Mouse (Mus musculus): ENCODE measurements around the gene Bcam.
A peak's percentile ranks its signal among the peaks of the same experiment; 100 is the strongest.
"Not testable (repeated sequence)": the region's sequence is repeated elsewhere in the genome, so short reads cannot be mapped to it uniquely, and the experiment has no call there.

The Bcam gene

DNA sequence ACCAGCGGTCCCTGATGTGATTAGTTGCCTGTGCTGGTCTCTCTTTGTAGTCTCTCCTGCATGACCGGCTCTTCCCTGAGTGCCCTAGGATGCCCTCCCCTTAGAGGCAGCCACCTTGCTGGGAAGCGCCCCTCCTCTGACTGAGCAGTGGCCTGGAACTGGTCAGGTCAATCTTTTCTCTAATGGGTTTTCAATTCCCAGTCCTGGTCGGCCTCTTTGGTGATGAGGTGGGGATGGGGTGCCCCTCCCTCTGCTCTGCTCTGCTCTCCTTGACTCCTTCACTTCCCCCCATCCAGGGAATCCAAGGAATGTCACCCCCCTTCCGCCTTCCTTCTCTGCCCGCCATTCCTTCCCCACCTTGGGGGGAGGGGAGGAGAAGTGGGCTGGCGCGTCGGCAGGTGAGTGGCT is at the start of gene Bcam:
TSS of gene Bcam (minus strand) at position 33 of the 408 bp plus-strand sequence.
- no peak for DNase-seq (ENCODE audit: low read depth in 2 of 2, low spot score in 2 of 2)

GRCm38 (mm10) chr7:19818875-19819274 is 48.1 kb upstream of the Bcam start:
- DNase-seq (ENCODE audit: low read depth in 2 of 2, low spot score in 2 of 2), result no peak

GRCm38 (mm10) chr7:19818440-19818839 is 47.6 kb upstream of the Bcam start:
- no peak for DNase-seq (ENCODE audit: low read depth in 2 of 2, low spot score in 2 of 2)

DNA sequence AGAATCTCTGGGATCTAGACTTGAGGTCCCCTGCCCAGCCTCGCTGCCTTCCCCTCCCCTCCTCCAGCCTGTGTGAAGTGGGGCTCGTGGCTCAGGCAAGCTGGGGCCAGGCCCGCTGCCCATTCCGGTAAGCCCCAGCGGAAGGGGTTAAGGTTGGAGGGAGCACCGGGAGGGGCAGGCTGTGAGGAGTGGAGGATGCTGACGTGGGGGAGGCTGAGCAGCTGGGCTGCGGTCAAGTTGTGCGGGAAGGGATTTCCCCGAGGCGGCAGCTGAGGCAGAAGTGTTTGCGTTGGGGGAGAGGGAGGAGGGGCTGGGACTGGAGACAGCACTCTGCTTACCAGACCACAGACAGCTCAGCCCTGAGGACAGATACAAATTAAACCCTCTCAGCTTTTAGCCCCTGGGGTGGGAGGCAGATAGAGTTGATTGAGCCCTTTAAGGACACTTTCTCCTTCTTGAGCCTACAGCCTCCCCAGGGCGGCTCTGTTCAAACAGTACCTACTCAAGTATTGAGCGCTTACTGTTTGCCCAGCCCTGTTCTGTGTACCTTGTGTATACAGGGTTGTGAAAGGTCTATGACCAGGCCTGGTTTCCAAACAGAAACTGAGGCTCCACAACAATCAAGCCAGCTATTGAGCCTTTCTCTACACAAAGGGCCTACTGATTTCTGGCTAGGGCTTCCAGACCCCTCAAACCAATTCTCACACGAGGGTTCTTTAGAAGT is 46.7 kb upstream of the Bcam start:
- peak; percentile 87 to 91 for DNase-seq (ENCODE audit: low read depth in 2 of 2, low spot score in 2 of 2)

DNA sequence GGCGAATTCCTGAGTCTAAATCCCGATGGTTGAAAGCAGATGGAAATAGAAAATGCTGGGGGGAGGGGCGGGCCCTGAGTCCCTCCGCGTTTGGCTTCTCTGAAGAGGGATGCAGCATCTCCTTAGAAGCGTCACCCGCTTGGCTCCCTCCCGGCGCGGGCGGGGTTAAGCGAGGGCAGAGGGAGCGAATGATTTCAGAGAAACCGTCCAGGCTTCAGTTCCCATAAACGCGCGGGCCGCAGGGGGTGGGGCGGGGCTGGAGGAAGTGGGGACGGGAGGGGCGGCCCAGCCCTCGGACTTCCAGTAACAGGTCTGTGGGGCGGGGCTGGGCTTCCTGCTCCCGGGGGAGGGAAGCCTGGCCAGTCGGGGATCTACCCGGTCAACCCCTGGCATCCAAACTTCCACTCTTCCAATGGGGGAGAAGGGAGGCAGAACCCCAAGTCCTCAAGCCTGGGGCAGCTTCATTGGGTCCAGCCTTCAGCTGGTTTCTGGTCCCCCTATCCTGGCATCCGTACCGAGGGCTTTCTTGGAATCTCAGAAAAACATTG is 45.5 kb upstream of the Bcam start:
- DNase-seq (ENCODE audit: low read depth in 2 of 2, low spot score in 2 of 2), result peak in 1 of 2 experiments; percentile 32

- DNase-seq (ENCODE audit: low read depth in 2 of 2, low spot score in 2 of 2), result no peak
These were observed 44.7 kb upstream of the Bcam start for GRCm38 (mm10) chr7:19815296-19816223.

GRCm38 (mm10) chr7:19813579-19814122 is 42.8 kb upstream of the Bcam start:
- no peak for DNase-seq (ENCODE audit: low read depth in 2 of 2, low spot score in 2 of 2)

- DNase-seq (ENCODE audit: low read depth in 2 of 2, low spot score in 2 of 2), result no peak
These were observed 42.3 kb upstream of the Bcam start for GRCm38 (mm10) chr7:19813161-19813560.

DNA sequence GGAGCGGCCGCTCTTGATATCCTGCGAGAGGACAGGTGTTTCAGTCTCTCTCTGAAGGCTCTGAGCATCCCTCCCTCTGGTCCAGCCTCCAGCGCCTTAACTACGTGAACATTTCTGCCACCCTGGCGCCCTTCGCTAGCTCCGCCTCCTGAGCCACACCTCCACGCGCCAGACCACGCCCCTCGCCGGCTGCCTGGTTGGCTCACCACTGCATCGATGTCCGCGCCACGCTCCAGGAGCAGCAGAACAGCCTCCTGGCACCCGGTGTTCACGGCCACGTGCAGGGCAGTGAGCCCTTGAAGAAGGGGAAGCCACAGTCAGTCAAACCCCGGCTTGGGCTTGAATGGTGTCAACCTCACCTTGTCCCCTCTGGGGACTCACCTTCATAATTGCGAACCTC is 40.3 kb upstream of the Bcam start:
- DNase-seq (ENCODE audit: low read depth in 2 of 2, low spot score in 2 of 2), result no peak

GRCm38 (mm10) chr7:19809369-19809768 is 38.6 kb upstream of the Bcam start:
- DNase-seq (ENCODE audit: low read depth in 2 of 2, low spot score in 2 of 2), result no peak

- no peak for DNase-seq (ENCODE audit: low read depth in 2 of 2, low spot score in 2 of 2)
These were observed 35.6 kb upstream of the Bcam start for GRCm38 (mm10) chr7:19806356-19806969.

GRCm38 (mm10) chr7:19802995-19803394 is 32.2 kb upstream of the Bcam start:
- DNase-seq (ENCODE audit: low read depth in 2 of 2, low spot score in 2 of 2), result peak; percentile 71 to 76

- no peak for DNase-seq (ENCODE audit: low read depth in 2 of 2, low spot score in 2 of 2)
These were observed 29.9 kb upstream of the Bcam start for GRCm38 (mm10) chr7:19800764-19801163.

DNA sequence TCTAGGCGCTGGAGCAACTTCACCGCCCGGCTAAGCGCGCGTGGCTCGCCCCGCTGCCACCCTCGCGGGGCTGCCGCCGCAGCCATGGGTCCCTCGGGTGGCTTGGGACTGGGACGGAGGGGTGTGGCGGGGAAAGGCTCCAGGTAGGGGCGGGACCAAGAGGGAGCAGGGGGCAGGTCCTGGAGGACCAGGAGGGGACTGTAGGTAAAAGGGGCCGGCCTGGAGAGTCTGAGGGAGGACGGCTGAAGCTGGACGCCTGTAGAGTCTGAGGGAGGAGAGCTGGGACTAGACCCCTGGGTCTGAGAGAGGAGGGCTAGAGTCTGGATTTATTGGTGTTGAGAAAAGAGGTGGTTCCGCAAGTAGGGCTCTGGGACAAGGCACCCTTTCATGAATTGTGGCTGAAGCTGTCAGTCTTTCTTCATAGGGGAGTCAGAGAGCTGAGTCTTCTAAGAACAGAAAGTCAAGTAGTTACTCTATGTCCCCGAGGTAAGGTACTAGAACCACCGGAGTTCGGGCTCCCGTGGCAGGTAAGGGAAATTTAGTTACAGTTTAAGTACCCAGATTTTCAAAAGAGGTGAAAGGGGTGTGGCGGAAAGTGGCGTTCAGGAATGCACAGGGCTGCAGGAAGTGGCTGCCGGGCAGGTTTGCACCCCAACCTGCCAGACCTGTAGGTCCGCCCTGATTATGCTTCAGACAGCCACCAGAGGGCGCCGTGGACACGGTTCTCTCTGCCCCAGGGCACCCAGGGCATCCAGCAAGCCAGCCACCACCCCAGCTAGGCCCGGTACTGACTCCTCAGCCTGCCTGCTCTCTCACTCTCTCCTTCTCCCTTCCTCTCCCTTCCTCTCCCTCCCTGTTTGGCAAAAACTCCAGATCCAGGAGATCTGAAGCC is 26.1 kb upstream of the Bcam start, which contains the start of gene Cblc:
TSS of gene Cblc (minus strand) at position 113 of the 892 bp plus-strand sequence.
- DNase-seq (ENCODE audit: low read depth in 2 of 2, low spot score in 2 of 2), result peak; percentile 83 to 92

- DNase-seq (ENCODE audit: low read depth in 2 of 2, low spot score in 2 of 2), result no peak
These were observed 25.4 kb upstream of the Bcam start for GRCm38 (mm10) chr7:19796254-19796653.

DNA sequence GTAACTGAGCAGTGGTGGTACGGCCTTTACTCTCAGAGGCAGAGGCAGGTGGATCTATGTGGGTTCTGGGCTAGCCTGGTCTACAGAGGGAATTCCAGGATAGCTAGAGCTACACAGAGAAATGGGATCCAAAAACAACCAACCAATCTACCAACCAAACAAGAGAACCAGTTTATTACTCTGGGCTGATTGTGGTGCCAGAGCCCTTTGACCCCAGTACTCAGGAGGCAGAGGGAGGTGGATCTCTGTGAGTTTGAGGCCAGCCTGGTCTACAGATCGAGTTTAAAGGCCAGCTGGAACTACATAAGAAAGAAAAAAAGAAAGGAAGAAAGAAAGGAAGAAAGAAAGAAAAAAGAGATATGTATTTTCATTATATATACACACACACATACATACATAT is 24.4 kb upstream of the Bcam start:
- DNase-seq (ENCODE audit: low read depth in 2 of 2, low spot score in 2 of 2), result no peak

DNA sequence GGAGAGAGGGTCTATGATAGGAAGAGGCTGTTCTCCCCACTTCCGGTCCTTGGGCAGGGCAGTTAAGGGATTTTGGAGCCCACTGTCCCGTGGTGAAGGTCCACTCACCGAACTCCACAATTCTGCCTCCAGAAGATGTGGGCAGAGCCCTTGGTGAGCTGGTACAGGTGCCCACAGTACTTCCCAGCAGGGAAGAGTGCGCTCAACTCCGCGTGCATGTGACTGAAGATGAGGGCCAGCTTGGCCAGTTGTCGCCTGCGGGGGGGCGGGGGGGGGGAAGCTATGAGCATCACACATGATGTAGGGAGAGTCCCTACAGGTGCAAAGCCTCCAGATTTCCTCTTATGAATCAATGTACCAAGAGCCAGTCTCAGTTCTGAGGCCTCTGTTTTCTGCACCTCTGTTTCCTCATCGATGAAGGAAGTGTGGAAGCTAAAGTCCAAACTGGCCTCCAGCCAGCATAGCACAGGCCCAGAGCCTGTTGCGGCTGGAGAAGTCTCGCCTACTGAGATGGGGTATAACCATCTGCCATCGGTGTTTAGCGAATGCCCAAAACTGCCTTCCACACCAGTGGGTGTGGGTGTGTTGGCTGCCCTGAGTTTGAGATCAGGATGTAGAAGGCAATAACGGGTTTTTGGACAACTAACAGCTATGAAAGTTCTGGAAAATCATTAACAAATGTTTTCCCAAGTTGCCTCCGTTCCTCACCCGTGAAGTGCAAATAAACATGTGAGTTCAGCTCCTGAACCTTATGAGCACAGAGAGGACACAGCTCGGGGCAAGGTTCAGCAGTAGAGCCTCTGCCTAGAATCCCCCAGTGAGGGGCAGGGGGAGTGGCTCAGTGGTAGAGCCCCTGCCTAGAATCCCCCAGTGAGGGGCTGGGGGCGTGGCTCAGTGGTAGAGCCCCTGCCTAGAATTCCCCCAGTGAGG is 22.1 kb upstream of the Bcam start:
- DNase-seq (ENCODE audit: low read depth in 2 of 2, low spot score in 2 of 2), result no peak

- DNase-seq (ENCODE audit: low read depth in 2 of 2, low spot score in 2 of 2), result not testable (repeated sequence)
These were observed 20.7 kb upstream of the Bcam start for GRCm38 (mm10) chr7:19791504-19791903.

GRCm38 (mm10) chr7:19789904-19790347 is 19.1 kb upstream of the Bcam start:
- peak; percentile 86 to 92 for DNase-seq (ENCODE audit: low read depth in 2 of 2, low spot score in 2 of 2)

Data from CD8-positive naive resting alpha-beta T cell, adult 2 months (primary cell).